Mouse (Mus musculus) erythroblast, embryonic 14.5 days (primary cell): ENCODE measurements around the gene Sgcd.

ENCODE experiments used
- GATA1 ChIP-seq: IDR thresholded peaks from 2 replicates; pipeline ENCODE4 v1.6.1; 2012; ENCODE audit warnings: low read length, inconsistent platforms, mixed read lengths
- TAL1 ChIP-seq: IDR thresholded peaks from 3 replicates; pipeline ENCODE4 v1.6.1; 2012; ENCODE audit warnings: low read length, inconsistent platforms, mixed read lengths

DNA sequence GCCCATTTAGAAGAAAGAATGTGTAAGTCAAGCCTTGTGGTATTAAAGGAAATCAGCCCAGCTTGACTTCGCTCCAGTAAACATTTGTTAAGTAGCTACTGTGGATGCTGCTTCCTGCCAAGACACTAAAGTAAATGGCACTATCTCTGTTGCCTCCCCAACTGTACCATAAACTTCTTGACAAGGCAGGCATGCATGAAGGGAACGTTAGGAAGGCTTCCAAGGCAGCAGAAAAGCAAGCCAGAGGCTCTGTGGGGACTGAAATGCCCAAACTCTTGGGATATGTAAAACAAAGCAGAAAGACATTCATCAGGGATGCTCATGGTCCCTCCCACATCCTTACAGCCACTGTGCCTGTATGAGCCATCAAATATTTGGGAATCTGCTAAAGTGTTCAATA is 938.4 kb downstream of the Sgcd start:
- TF ChIP-seq TAL1 (no peak), GATA1 (no peak)
